Mouse (Mus musculus) lung, embryonic 16.5 days (tissue): ENCODE results near the gene Prkcq. TPM values are rescaled to one million over a fixed set of nuclear protein-coding genes. Genes with fewer than 3 reads are reported as not detected.
A peak's percentile ranks its signal among the peaks of the same experiment; 100 is the strongest.

Experiments used
- ATAC-seq: fragments of 200-750 bp; cut with Nextera tagmentation; 2 replicates; pipeline ENCODE4 v1.8.0; 2017; ENCODE audit warnings: low read depth, mild to moderate bottlenecking, moderate library complexity
- H3K27ac ChIP-seq: fragments of 300-500 bp; sonication (generic); 2 replicates; pipeline ENCODE4 v1.5.1; 2014; ENCODE audit warnings: mild to moderate bottlenecking, control low read depth, low read length
- H3K27me3 ChIP-seq: fragments of 300-500 bp; sonication (generic); 2 replicates; pipeline ENCODE4 v1.6.1; 2014; ENCODE audit warnings: low read depth, low read length, mixed read lengths; ENCODE audit not compliant: control insufficient read depth, insufficient read depth
- H3K36me3 ChIP-seq: fragments of 300-500 bp; sonication (generic); 2 replicates; pipeline ENCODE4 v1.6.1; 2014; ENCODE audit warnings: low read length; ENCODE audit not compliant: control insufficient read depth, insufficient read depth
- H3K4me1 ChIP-seq: fragments of 300-500 bp; sonication (generic); replicated peaks from 2 replicates; pipeline ENCODE4 v1.6.1; 2014; ENCODE audit warnings: low read length, mixed read lengths; ENCODE audit not compliant: control insufficient read depth, insufficient read depth
- H3K4me2 ChIP-seq: fragments of 300-500 bp; sonication (generic); 2 replicates; pipeline ENCODE4 v1.6.1; 2014; ENCODE audit warnings: low read depth, low read length, control low read depth
- H3K4me3 ChIP-seq: fragments of 300-500 bp; sonication (generic); 2 replicates; pipeline ENCODE4 v1.5.1; 2014; ENCODE audit warnings: mild to moderate bottlenecking, low read length, control low read depth
- H3K9ac ChIP-seq: fragments of 300-500 bp; sonication (generic); 2 replicates; pipeline ENCODE4 v1.6.1; 2014; ENCODE audit warnings: low read length, control low read depth
- H3K9me3 ChIP-seq: fragments of 300-500 bp; sonication (generic); 2 replicates; pipeline ENCODE4 v1.6.1; 2016; ENCODE audit warnings: low read length; ENCODE audit not compliant: control insufficient read depth
- WGBS: fragments of 180-500 bp; shearing (Covaris S2); extraction: QIAGEN DNeasy Blood & Tissue Kit; methylation state at CpG from one replicate; pipeline ENCODE4 v1.1.7; 2014; 5-methylcytosine and 5-hydroxymethylcytosine counted together
- polyA plus RNA-seq: library from polyadenylated mRNA; unstranded; fragments of >200 nt; fragmentation: Nextera tagmentation; extraction: Ambion mirVana; gene quantifications from 2 replicates; pipeline ENCODE4 v1.2.1, GENCODE M21; 2015

Gene Prkcq
- polyA plus RNA-seq, 1 experiment from 2014 or later = 2.4 TPM

DNA sequence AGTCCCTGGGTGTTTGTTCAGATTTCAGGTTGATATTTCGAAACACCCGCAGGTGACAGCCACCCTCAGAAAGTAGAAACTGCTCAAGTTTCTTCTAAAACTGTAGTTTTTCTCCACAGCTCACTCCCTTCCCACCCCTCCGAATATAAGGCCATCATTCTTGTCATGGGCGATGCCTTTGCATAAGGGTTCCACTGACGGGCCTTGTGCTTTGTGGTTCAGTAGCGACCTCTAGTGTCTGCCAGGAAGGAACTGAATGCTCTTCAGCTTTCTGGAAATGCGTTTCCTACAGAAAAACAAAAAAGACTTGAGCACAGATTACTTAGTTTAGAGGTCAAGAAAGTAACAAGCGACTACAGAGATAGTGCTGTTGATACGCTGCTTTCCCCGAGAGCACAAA is 148.3 kb downstream of the Prkcq start:
- Histone ChIP-seq H3K36me3 (no peaks in the 10 kb centered on the region), H3K27ac (no peak overlapping the region), H3K9me3 (no peaks in the 10 kb centered on the region), H3K9ac (no peak overlapping the region), H3K27me3 (no peaks in the 10 kb centered on the region), H3K4me1 (no peaks in the 10 kb centered on the region), H3K4me2 (no peak overlapping the region), H3K4me3 (no peak overlapping the region)
- WGBS = 28% methylated on average over 10 of the region's 10 CpGs
- no peak for ATAC-seq

GRCm38 (mm10) chr2:11322396-11322795 is 150.5 kb downstream of the Prkcq start:
- H3K4me1 ChIP-seq = no peaks in the 10 kb centered on the region
- H3K27me3 ChIP-seq = no peaks in the 10 kb centered on the region
- H3K4me3 ChIP-seq = no peak overlapping the region
- H3K36me3 ChIP-seq = no peaks in the 10 kb centered on the region
- 64% methylated on average over 3 of the region's 3 CpGs for WGBS
- H3K9me3 ChIP-seq = no peaks in the 10 kb centered on the region
- no peak overlapping the region for H3K27ac ChIP-seq
- no peak overlapping the region for H3K9ac ChIP-seq
- H3K4me2 ChIP-seq = no peak overlapping the region
- no peak for ATAC-seq

DNA sequence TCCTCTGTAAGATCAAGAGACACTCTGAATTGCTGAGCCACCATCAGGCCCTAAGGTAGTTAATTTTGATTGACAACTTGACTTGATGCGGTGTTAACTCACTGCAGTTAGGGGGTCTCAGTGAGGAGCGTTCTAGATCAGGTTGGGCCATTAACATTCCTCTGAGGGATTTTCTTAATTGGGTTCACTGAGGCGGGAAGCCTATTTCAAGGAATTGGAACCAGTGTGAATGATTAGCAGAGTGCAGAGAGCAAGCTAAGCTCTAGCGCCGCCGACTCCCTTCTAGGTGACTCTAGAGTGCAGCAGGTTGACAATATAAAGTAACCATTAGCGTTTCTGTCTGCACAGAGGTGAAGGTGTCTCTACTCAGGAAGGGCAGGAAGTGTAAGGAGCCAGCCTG is 155.4 kb downstream of the Prkcq start:
- no peaks in the 10 kb centered on the region for H3K9me3 ChIP-seq
- H3K36me3 ChIP-seq = no peaks in the 10 kb centered on the region
- H3K4me2 ChIP-seq = no peak overlapping the region
- no peaks in the 10 kb centered on the region for H3K4me1 ChIP-seq
- no peak overlapping the region for H3K9ac ChIP-seq
- no peak overlapping the region for H3K4me3 ChIP-seq
- H3K27ac ChIP-seq = no peak overlapping the region
- WGBS = 56% methylated on average over 7 of the region's 7 CpGs
- ATAC-seq = no peak
- H3K27me3 ChIP-seq = no peaks in the 10 kb centered on the region

DNA sequence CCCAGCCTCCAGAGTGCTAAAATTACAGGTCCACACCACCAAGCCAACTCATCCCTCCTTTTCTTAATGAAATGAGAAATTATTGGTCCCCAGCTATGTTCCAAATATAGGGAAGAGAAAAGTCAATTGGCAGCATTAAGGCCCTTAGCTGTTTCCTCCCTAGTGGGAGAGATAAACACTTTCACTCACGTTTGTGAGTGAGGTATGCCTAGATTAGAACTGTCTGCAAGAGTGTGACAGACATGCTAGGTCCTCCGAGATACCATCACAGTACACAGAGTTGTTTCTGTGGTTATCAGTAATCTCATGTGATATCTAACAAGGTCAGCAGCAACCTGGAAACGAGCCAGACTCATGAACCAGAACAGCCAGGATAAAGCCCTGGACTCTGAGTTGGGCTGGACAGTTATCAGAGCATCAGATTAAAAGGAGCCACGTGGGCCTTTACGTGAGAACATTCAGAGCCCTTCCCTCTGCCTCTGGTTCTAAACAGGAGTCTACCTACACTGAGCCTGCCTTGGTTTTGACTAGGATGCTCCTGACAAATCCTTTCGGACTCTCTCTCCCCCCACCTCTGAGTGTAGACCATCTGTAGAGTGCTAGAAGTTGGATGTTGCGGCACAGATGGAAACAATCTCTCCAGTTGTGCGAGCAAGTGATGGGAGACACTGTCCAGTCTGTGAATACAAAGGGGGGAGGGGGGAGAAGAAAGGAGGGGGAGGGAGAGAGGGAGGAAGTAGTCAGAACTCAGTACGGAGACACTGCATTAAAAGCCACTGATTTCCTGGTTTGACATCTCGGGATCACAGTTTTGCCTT is 157.7 kb downstream of the Prkcq start:
- no peaks in the 10 kb centered on the region for H3K9me3 ChIP-seq
- WGBS = 20% methylated on average over 10 of the region's 10 CpGs
- H3K4me3 ChIP-seq = no peak overlapping the region
- H3K9ac ChIP-seq = no peak overlapping the region
- no peaks in the 10 kb centered on the region for H3K27me3 ChIP-seq
- no peaks in the 10 kb centered on the region for H3K4me1 ChIP-seq
- no peak overlapping the region for H3K4me2 ChIP-seq
- no peak overlapping the region for H3K27ac ChIP-seq
- no peaks in the 10 kb centered on the region for H3K36me3 ChIP-seq
- ATAC-seq = peak; percentile 67

DNA sequence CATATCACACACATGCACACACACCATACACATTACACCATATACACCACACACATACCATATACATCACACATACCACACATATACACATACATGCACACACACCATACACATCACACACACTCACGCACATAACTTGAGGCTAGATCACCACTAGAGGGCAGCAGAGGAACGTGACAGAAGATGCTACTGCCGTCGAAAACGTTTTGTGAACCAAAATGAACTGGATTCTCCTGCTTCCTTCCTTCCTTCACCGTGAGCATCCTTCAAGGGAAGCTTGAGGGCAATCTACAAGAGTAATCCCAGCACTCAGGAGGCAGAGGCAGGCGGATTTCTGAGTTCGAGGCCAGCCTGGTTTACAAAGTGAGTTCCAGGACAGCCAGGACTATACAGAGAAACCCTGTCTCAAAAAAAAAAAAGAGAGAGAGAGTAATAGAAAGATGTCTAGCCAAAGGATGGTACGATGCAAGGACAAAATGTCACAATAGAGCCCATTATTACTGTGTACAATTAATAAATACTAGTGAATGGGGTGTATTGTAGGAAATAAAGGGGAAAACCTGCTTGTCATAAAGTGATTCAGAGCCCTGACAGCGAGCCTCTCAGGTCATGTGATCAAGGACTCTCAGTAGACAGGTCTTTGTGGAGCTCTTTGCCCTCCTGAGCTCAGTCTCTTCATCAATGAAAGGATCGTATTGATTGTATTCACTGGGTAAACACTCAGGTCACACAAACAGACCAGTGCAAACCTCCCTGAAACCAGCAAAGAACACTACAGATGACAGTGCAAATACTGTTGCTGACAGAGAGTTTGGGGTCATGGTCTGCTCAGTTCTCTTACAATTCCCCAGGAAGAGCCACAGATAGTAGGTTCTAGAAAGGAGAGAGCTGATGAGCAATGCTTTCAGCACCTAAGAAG is 159.9 kb downstream of the Prkcq start:
- Histone ChIP-seq H3K27me3 (no peaks in the 10 kb centered on the region), H3K27ac (no peak overlapping the region), H3K9me3 (no peaks in the 10 kb centered on the region), H3K4me3 (no peak overlapping the region), H3K36me3 (no peaks in the 10 kb centered on the region), H3K4me1 (no peaks in the 10 kb centered on the region; the same call in 1 of the 2 replicates), H3K4me2 (no peak overlapping the region), H3K9ac (no peak overlapping the region)
- ATAC-seq = peak; percentile 64
- 21% methylated on average over 11 of the region's 11 CpGs for WGBS

DNA sequence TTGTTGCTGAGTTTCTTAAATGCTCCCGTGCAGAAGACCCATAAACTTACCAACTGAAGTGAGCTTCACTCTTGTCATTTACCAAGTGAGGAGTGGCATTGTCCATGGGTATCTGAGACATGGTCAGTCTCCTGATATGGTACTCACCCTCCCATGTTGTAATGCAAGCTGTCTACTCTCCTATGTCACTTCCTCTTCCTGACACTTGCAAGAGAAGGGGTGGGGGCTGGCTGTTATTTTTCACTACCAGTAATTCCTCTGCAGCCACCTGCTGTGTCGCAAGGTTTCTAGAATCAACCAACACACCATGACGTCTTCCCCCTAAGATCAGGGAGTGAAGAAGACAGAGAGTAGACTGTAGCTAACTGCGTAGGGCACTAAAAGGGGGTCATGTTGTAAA is 160.6 kb downstream of the Prkcq start:
- no peaks in the 10 kb centered on the region for H3K27me3 ChIP-seq
- H3K4me2 ChIP-seq = no peak overlapping the region
- H3K9ac ChIP-seq = no peak overlapping the region
- H3K4me1 ChIP-seq = no peaks in the 10 kb centered on the region; the same call in 1 of the 2 replicates
- 69% methylated on average over 4 of the region's 4 CpGs for WGBS
- no peaks in the 10 kb centered on the region for H3K9me3 ChIP-seq
- no peaks in the 10 kb centered on the region for H3K36me3 ChIP-seq
- no peak overlapping the region for H3K27ac ChIP-seq
- ATAC-seq = no peak
- no peak overlapping the region for H3K4me3 ChIP-seq

DNA sequence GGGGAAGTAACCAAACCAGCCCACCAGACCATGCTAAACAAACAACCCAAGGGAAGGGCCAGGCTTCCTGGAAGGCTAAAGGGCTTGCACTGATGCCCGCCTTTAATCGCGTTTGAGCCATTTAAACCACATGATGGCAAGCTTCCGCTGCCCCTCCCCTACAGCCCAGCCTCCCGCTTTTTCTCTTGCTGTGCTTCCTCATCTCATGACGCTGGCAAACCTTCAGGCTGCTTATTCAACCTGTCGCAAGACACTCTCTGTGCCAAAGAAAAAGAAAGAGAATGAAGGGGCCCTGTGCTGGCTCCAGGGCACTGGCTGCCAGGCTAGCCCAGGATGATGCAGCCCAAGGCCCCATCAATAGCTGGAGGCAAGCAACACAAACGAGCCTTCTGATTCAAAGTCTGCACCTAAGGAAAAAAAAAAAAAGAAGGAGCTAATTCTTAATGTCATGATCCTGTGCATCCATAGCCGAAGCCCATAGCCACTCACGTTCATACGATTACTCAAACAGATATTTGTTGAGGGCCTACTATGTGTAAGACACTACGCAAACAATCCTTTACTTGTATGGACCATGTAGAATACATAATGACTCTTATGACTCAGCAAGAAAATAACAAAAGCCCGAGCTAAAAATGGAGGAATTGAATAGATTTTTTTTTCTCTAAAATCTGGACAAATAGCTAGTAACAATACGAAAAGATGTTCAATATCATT is 161.6 kb downstream of the Prkcq start:
- no peaks in the 10 kb centered on the region for H3K27me3 ChIP-seq
- H3K9me3 ChIP-seq = no peaks in the 10 kb centered on the region
- no peak overlapping the region for H3K4me3 ChIP-seq
- 55% methylated on average over 14 of the region's 14 CpGs for WGBS
- ATAC-seq = no peak
- no peaks in the 10 kb centered on the region for H3K36me3 ChIP-seq
- no peak overlapping the region for H3K4me2 ChIP-seq
- no peak overlapping the region for H3K27ac ChIP-seq
- H3K9ac ChIP-seq = no peak overlapping the region
- no peaks in the 10 kb centered on the region; the same call in 1 of the 2 replicates for H3K4me1 ChIP-seq

- peak; percentile 39; the same call in 1 of the 2 replicates for ATAC-seq
- Histone ChIP-seq H3K9me3 (no peaks in the 10 kb centered on the region), H3K27ac (no peak overlapping the region), H3K4me2 (no peak overlapping the region), H3K4me3 (no peak overlapping the region), H3K27me3 (no peaks in the 10 kb centered on the region), H3K36me3 (no peaks in the 10 kb centered on the region), H3K4me1 (peaks cover 6% of the 10 kb centered on the region; the same call in 1 of the 2 replicates), H3K9ac (no peak overlapping the region)
- WGBS = 24% methylated on average over 8 of the region's 8 CpGs
These were observed 164.4 kb downstream of the Prkcq start for GRCm38 (mm10) chr2:11336320-11336719.
